Mouse (Mus musculus) midbrain, embryonic 12.5 days (tissue): ENCODE measurements around the gene Zwilch. TPM values are rescaled to one million over a fixed set of nuclear protein-coding genes. Genes with fewer than 3 reads are reported as not detected.

Experiments
- ATAC-seq: fragments of 200-750 bp; cut with Nextera tagmentation; 2 replicates; pipeline ENCODE4 v1.8.0; 2017; ENCODE audit warnings: low read depth, moderate TSS enrichment, moderate library complexity; ENCODE audit not compliant: low FRiP score
- H3K27ac ChIP-seq: fragments of 300-500 bp; sonication (generic); replicated peaks from 2 replicates; pipeline ENCODE4 v1.5.1; 2016; ENCODE audit warnings: mild to moderate bottlenecking
- H3K27me3 ChIP-seq: fragments of 300-500 bp; sonication (generic); 2 replicates; pipeline ENCODE4 v1.6.1; 2016; ENCODE audit warnings: mild to moderate bottlenecking
- H3K36me3 ChIP-seq: fragments of 300-500 bp; sonication (generic); 2 replicates; pipeline ENCODE4 v1.6.1; 2016
- H3K4me1 ChIP-seq: fragments of 300-500 bp; sonication (generic); 2 replicates; pipeline ENCODE4 v1.6.1; 2016
- H3K4me2 ChIP-seq: fragments of 300-500 bp; sonication (generic); replicated peaks from 2 replicates; pipeline ENCODE4 v1.6.1; 2016; ENCODE audit warnings: mild to moderate bottlenecking, moderate library complexity
- H3K4me3 ChIP-seq: fragments of 300-500 bp; sonication (generic); 2 replicates; pipeline ENCODE4 v1.5.1; 2016; ENCODE audit warnings: mild to moderate bottlenecking
- H3K9ac ChIP-seq: fragments of 300-500 bp; sonication (generic); replicated peaks from 2 replicates; pipeline ENCODE4 v1.6.1; 2016; ENCODE audit warnings: mild to moderate bottlenecking, moderate library complexity
- H3K9me3 ChIP-seq: fragments of 300-500 bp; sonication (generic); 2 replicates; pipeline ENCODE4 v1.6.1; 2016; ENCODE audit warnings: mild to moderate bottlenecking
- WGBS: fragments of 180-500 bp; shearing (Covaris S2); methylation state at CpG from one replicate; pipeline ENCODE4 v1.1.7; 2016; 5-methylcytosine and 5-hydroxymethylcytosine counted together
- polyA plus RNA-seq: library from polyadenylated mRNA; unstranded; fragments of >200 nt; fragmentation: Nextera tagmentation; extraction: Ambion mirVana; gene quantifications from 2 replicates; pipeline ENCODE4 v1.2.1, GENCODE M21; 2016

Zwilch gene
- polyA plus RNA-seq, 1 experiment from 2014 or later: 24.8 TPM

DNA sequence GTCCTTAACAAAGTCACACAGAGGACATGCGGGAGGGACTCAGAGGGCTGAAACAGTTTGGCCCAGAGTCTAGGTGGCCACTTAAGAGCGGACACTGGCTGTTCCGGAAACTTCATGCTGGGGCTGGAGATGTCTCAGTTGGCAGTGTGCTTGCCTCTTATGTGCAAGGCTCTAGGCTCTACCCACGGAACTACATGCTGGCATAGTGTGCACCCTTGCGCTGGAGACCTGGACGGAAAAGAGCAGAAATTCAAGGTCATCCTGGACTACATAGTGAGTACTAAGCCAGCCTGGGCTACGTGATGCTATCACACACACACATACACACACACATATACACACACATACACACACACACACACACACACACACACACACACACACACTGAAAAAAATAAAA is 84.6 kb downstream of the Zwilch start:
- WGBS: 92% methylated on average over 7 of the region's 7 CpGs
- Histone ChIP-seq H3K9me3 (no peaks in the 10 kb centered on the region), H3K4me1 (peaks cover 11% of the 10 kb centered on the region), H3K27me3 (peaks cover 30% of the 10 kb centered on the region), H3K4me3 (no peak overlapping the region), H3K4me2 (no peak overlapping the region), H3K9ac (no peak overlapping the region), H3K27ac (no peak overlapping the region), H3K36me3 (no peaks in the 10 kb centered on the region)
- no peak for ATAC-seq

DNA sequence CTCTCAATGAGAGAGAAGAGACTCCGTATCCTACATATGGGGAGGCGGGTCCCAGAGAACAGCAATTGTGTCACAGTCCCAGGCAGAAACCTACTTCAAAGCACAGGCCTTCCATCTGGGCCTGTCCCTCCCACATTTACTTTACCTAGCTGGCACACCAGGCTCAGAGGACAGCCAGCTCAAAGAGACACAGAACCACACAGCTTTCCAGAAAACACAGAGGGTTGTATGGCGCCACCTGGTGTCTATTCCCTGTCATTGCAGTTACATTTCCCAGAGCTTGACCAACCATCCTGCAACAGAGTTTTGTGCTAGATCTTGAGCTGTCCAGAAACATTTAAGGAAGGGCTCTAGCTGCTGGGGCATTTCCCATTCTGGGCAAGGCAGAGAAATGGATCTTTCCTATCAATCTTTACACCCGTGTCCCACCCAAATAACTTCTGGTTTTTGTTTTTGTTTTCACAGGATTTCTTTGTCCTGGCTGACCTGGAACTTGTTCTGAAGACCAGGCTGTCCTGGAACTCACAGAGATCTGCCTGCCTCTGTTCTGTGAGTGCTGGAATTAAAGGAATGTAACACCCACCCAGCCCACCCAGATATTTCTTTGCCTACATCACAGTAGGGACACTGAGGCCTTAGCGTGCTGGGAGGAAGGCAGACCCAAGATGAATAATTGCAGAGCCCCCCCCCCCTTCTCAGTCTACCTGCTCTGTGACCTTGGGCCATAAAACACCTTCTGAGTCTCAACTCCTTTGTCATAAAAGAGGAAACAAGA is 85.3 kb downstream of the Zwilch start:
- no peak overlapping the region for H3K9ac ChIP-seq
- H3K4me1 ChIP-seq: peaks cover 11% of the 10 kb centered on the region
- H3K36me3 ChIP-seq: no peaks in the 10 kb centered on the region
- H3K27ac ChIP-seq: no peak overlapping the region
- H3K4me2 ChIP-seq: no peak overlapping the region
- ATAC-seq: no peak
- no peaks in the 10 kb centered on the region for H3K9me3 ChIP-seq
- 47% methylated on average over 5 of the region's 5 CpGs for WGBS
- H3K4me3 ChIP-seq: no peak overlapping the region
- H3K27me3 ChIP-seq: peaks cover 35% of the 10 kb centered on the region

Other genes with a start within 250 kb of the Zwilch start
- 7.8 TPM in 2 replicates for gene Smad6, start 151.0 kb downstream of the Zwilch start, polyA plus RNA-seq
- gene Lctl, start 56.0 kb downstream of the Zwilch start, polyA plus RNA-seq: not detected in 2 replicates
- 799 and 822 TPM in 2 replicates for gene Rpl4, start 271 bp upstream of the Zwilch start, polyA plus RNA-seq
- 34.5 and 35.4 TPM in 2 replicates for gene Snapc5, start 6.2 kb upstream of the Zwilch start, polyA plus RNA-seq
- gene Uchl4, start 62.1 kb upstream of the Zwilch start, polyA plus RNA-seq: 2.3 and 2.6 TPM in 2 replicates
- gene Map2k1, start 80.5 kb upstream of the Zwilch start, polyA plus RNA-seq: 62.1 and 63.7 TPM in 2 replicates
- gene Tipin, start 108.5 kb upstream of the Zwilch start, polyA plus RNA-seq: 202 and 203 TPM in 2 replicates
- 23.8 and 24.0 TPM in 2 replicates for gene Dis3l, start 168.2 kb upstream of the Zwilch start, polyA plus RNA-seq
- gene Megf11, start 212.5 kb upstream of the Zwilch start, polyA plus RNA-seq: 6.5 and 7.2 TPM in 2 replicates